Mouse (Mus musculus) bone marrow, adult 2 months (tissue): ENCODE results near the gene Cabp2. TPM values are rescaled to one million over a fixed set of nuclear protein-coding genes. Genes with fewer than 3 reads are reported as not detected.
"Not testable (repeated sequence)": the region's sequence is repeated elsewhere in the genome, so short reads cannot be mapped to it uniquely, and the experiment has no call there.

Experiments
- H3K27ac ChIP-seq: fragments of 200-500 bp; 2 replicates; pipeline ENCODE4 v1.5.1; 2012; ENCODE audit warnings: low read depth, mild to moderate bottlenecking, control low read depth, inconsistent platforms, low read length; ENCODE audit not compliant: control insufficient read depth, poor library complexity, insufficient read depth
- H3K4me1 ChIP-seq: fragments of 200-500 bp; 2 replicates; pipeline ENCODE4 v1.6.1; 2011; ENCODE audit warnings: low read length; ENCODE audit not compliant: control insufficient read depth, insufficient read depth
- H3K4me3 ChIP-seq: fragments of 200-500 bp; replicated peaks from 2 replicates; pipeline ENCODE3; 2011; ENCODE audit warnings: mild to moderate bottlenecking, low read depth, low read length, control low read depth; ENCODE audit not compliant: control insufficient read depth
- CTCF ChIP-seq: fragments of 200-500 bp; IDR thresholded peaks from 2 replicates; pipeline ENCODE4 v1.5.1; 2011; ENCODE audit warnings: low read length, control low read depth; ENCODE audit not compliant: control insufficient read depth, insufficient read depth
- POLR2A ChIP-seq: fragments of 200-500 bp; IDR thresholded peaks from 2 replicates; pipeline ENCODE4 v1.6.1; 2011; ENCODE audit warnings: low read depth, mild to moderate bottlenecking, control low read depth, low read length, borderline replicate concordance; ENCODE audit not compliant: control insufficient read depth
- WGBS: fragments of 180-500 bp; shearing (Covaris S2); methylation state at CpG from one replicate; pipeline ENCODE4 v1.1.7; 2018; 5-methylcytosine and 5-hydroxymethylcytosine counted together
- polyA plus RNA-seq: library from polyadenylated mRNA; stranded (reverse); fragments of >200 nt; gene quantifications from 2 replicates; pipeline ENCODE4 v1.2.4, GENCODE M21; 2011; ENCODE audit warnings: low replicate concordance; ENCODE audit not compliant: missing spikeins, insufficient read depth, insufficient read length

Cabp2 gene
- not detected in 2 replicates for polyA plus RNA-seq

GRCm38 (mm10) chr19:4081394-4081793 lies at the start of gene Cabp2:
Cabp2 (plus strand) TSS chr19:4081578.
- TF ChIP-seq CTCF (no peak), POLR2A (no peak)
- 66% methylated on average over 3 of the region's 3 CpGs for WGBS
- H3K4me3 ChIP-seq: no peak within 1 kb of the TSS
- no peak within 1 kb of the TSS; the same call in 1 of the 2 replicates for H3K27ac ChIP-seq
- no peaks in the 10 kb centered on the region; the same call in 1 of the 2 replicates for H3K4me1 ChIP-seq

- no peak overlapping the region for H3K27ac ChIP-seq
- H3K4me1 ChIP-seq: no peaks in the 10 kb centered on the region; the same call in 1 of the 2 replicates
- TF ChIP-seq CTCF (no peak), POLR2A (no peak)
- 79% methylated on average over 7 of the region's 7 CpGs for WGBS
- H3K4me3 ChIP-seq: no peak overlapping the region
Measured at GRCm38 (mm10) chr19:4032668-4033067, 48.7 kb upstream of the Cabp2 start.

GRCm38 (mm10) chr19:4033298-4033697 lies 48.1 kb upstream of the Cabp2 start:
- no peak for TF ChIP-seq POLR2A
- TF ChIP-seq CTCF: no peak
- no peak overlapping the region for H3K27ac ChIP-seq
- WGBS: 74% methylated on average over 3 of the region's 3 CpGs
- H3K4me1 ChIP-seq: no peaks in the 10 kb centered on the region; the same call in 1 of the 2 replicates
- H3K4me3 ChIP-seq: no peak overlapping the region

- TF ChIP-seq POLR2A (no peak), CTCF (no peak)
- H3K4me1 ChIP-seq: no peaks in the 10 kb centered on the region; the same call in 1 of the 2 replicates
- no peak overlapping the region for H3K4me3 ChIP-seq
- WGBS: 81% methylated on average over 5 of the region's 5 CpGs
- no peak overlapping the region for H3K27ac ChIP-seq
Measured at GRCm38 (mm10) chr19:4033742-4034141, 47.6 kb upstream of the Cabp2 start.

GRCm38 (mm10) chr19:4036327-4037045 lies 44.9 kb upstream of the Cabp2 start:
- no peak for TF ChIP-seq POLR2A
- no peak for TF ChIP-seq CTCF
- Histone ChIP-seq H3K4me3 (no peak overlapping the region), H3K4me1 (no peaks in the 10 kb centered on the region; the same call in 1 of the 2 replicates), H3K27ac (no peak overlapping the region)
- 67% methylated on average over 12 of the region's 12 CpGs for WGBS

- 26% methylated on average over 8 of the region's 8 CpGs for WGBS
Measured at GRCm38 (mm10) chr19:4037154-4037787, 44.1 kb upstream of the Cabp2 start.

GRCm38 (mm10) chr19:4037788-4038232 lies 43.6 kb upstream of the Cabp2 start, which contains the start of gene Gstp1:
Gstp1 (minus strand) TSS chr19:4037985.
- H3K4me3 ChIP-seq: peak within 1 kb of the TSS; percentile 87
- H3K27ac ChIP-seq: peak within 1 kb of the TSS; percentile 62
- under 1% methylated on average over 26 of the region's 26 CpGs for WGBS
- no peaks in the 10 kb centered on the region; the same call in 1 of the 2 replicates for H3K4me1 ChIP-seq
- TF ChIP-seq POLR2A: peak; percentile 92
- no peak for TF ChIP-seq CTCF

More at GRCm38 (mm10) chr19:4037154-4037787, 44.1 kb upstream of the Cabp2 start:
- not testable (repeated sequence) for H3K4me1 ChIP-seq
- Histone ChIP-seq H3K27ac (peak overlapping the region; percentile 62), H3K4me3 (peak overlapping the region; percentile 87)

- not testable (repeated sequence) for H3K4me3 ChIP-seq, H3K4me1 ChIP-seq, H3K27ac ChIP-seq
- 73% methylated on average over 5 of the region's 5 CpGs for WGBS
Measured at GRCm38 (mm10) chr19:4040941-4041340, 40.4 kb upstream of the Cabp2 start.

GRCm38 (mm10) chr19:4041500-4041899 lies 39.9 kb upstream of the Cabp2 start:
- H3K27ac ChIP-seq, H3K4me1 ChIP-seq, H3K4me3 ChIP-seq: not testable (repeated sequence)
- 88% methylated on average over 4 of the region's 4 CpGs for WGBS
